14 mouse cellular contexts compared by ENCODE assay signal in genomic region chr2:49272295-49272967, GRCm38 (mm10).
DNase-seq lines count a peak whose midpoint lies in the region; ATAC-seq lines count a peak whose summit lies in the region.
"Had no signal": no experiment of that assay in that cellular context is flagged by ENCODE, and none has a peak within 500 bp of the region (broad histone marks: within the 10 kb centered on the region; RNA-seq: fewer than 3 reads in every experiment).

No protein-coding gene starts in this region.

- H3K36me3 ChIP-seq in hindbrain, embryonic 12.5 days = no peaks in the 10 kb centered on the region
- H3K36me3 ChIP-seq in midbrain, embryonic 15.5 days (replicated peaks) = no peaks in the 10 kb centered on the region
- H3K36me3 ChIP-seq: liver, embryonic 13.5 days; stomach, embryonic 15.5 days had no signal

- H3K27me3 ChIP-seq in hindbrain, embryonic 12.5 days = no peaks in the 10 kb centered on the region
- no peaks in the 10 kb centered on the region for H3K27me3 ChIP-seq in midbrain, embryonic 15.5 days (replicated peaks)
- H3K27me3 ChIP-seq: liver, embryonic 13.5 days; megakaryocyte, embryonic 14.5 days; stomach, embryonic 15.5 days had no signal

- ATAC-seq in hindbrain, embryonic 12.5 days (ENCODE audit: low FRiP score) = peak; percentile 97
- peak; percentile 92 for ATAC-seq in midbrain, embryonic 15.5 days (replicated peaks)
- ATAC-seq: activated CD4-positive, CD25-positive, alpha-beta regulatory T cell, adult 4 months had no signal

- H3K4me1 ChIP-seq in hindbrain, embryonic 12.5 days = peaks cover 10% of the 10 kb centered on the region
- peaks cover 9% of the 10 kb centered on the region; the same call in 1 of the 2 replicates for H3K4me1 ChIP-seq in midbrain, embryonic 15.5 days
- H3K4me1 ChIP-seq: liver, embryonic 13.5 days; megakaryocyte, embryonic 14.5 days; stomach, embryonic 15.5 days had no signal

- no peaks in the 10 kb centered on the region for H3K9me3 ChIP-seq in hindbrain, embryonic 12.5 days (replicated peaks)
- H3K9me3 ChIP-seq in midbrain, embryonic 15.5 days = no peaks in the 10 kb centered on the region
- H3K9me3 ChIP-seq: liver, embryonic 13.5 days; stomach, embryonic 15.5 days had no signal

- WGBS in hindbrain, embryonic 12.5 days = 21% methylated on average over 11 of the region's 11 CpGs
- 17% methylated on average over 11 of the region's 11 CpGs for WGBS in midbrain, embryonic 15.5 days

- peak; percentile 11 for DNase-seq in ES-CJ7 (ENCODE audit: low read depth, low spot score)
- peak; percentile 71 for DNase-seq in embryo, embryonic 9.5 days (ENCODE audit: extremely low spot score)
- no peak for DNase-seq in frontal cortex, postnatal 25 days (ENCODE audit: low spot score in 2 of 2)
- DNase-seq in left cerebral cortex, adult 18-20 months (ENCODE audit: low spot score in 2 of 2) = no peak
- DNase-seq in kidney, postnatal 25 days = no peak
- DNase-seq in cerebellum, adult 18-20 months = no peak
- DNase-seq: cerebellum, adult 2 months; liver, embryonic 13.5 days; right cerebral cortex, adult 18-20 months had no signal

- no peak overlapping the region for H3K4me3 ChIP-seq in hindbrain, embryonic 12.5 days
- no peak overlapping the region for H3K4me3 ChIP-seq in midbrain, embryonic 15.5 days
- H3K4me3 ChIP-seq: liver, embryonic 13.5 days; megakaryocyte, embryonic 14.5 days; stomach, embryonic 15.5 days had no signal

- H3K9ac ChIP-seq in hindbrain, embryonic 12.5 days = no peak overlapping the region
- H3K9ac ChIP-seq in midbrain, embryonic 15.5 days = no peak overlapping the region
- H3K9ac ChIP-seq: liver, embryonic 13.5 days; stomach, embryonic 15.5 days had no signal

- peak overlapping the region; percentile 33 for H3K4me2 ChIP-seq in hindbrain, embryonic 12.5 days (replicated peaks)
- no peak overlapping the region for H3K4me2 ChIP-seq in midbrain, embryonic 15.5 days
- H3K4me2 ChIP-seq: liver, embryonic 13.5 days; stomach, embryonic 15.5 days had no signal

- H3K27ac ChIP-seq in hindbrain, embryonic 12.5 days = peak overlapping the region; percentile 69
- no peak overlapping the region for H3K27ac ChIP-seq in midbrain, embryonic 15.5 days
- H3K27ac ChIP-seq: liver, embryonic 13.5 days; stomach, embryonic 15.5 days had no signal

Comparison
In these comparisons a context has a peak if more than half of its experiments do, and no peak if none do; other contexts are left out.
1. DNase-seq: peak in ES-CJ7 (single experiment) and embryo, embryonic 9.5 days (single experiment); none in frontal cortex, postnatal 25 days (0 of 2), left cerebral cortex, adult 18-20 months (0 of 2), kidney, postnatal 25 days (0 of 2) and cerebellum, adult 18-20 months (0 of 2).